Mouse (Mus musculus): ENCODE results near the gene Gm7903. TPM values are rescaled to one million over a fixed set of nuclear protein-coding genes. Genes with fewer than 3 reads are reported as not detected.
"Not testable (repeated sequence)": the region's sequence is repeated elsewhere in the genome, so short reads cannot be mapped to it uniquely, and the experiment has no call there.

Gene Gm7903
- polyA plus RNA-seq (2015; fragmentation: Nextera tagmentation; extraction: Ambion mirVana): not detected in 2 replicates

DNA sequence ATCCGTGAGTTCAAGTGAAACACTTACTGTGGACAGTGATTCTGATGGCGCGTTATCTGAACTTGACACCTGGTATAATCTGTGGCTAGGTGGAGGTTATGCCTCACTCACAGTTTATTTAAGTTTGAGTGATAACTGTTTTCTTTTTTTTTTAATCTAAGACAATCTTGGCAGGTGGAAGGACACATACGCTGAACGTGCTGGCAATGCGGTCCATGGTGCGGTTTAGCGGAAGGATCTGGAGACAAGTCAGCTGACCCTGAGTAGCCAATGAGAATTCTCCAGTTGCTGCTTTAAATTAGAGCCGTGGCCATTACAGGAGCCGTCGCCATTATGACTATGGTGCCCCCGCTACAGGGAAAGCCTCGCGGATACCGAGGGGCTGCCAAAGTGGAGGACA, at the start of gene Gm7903:
Gm7903 (plus strand) TSS at position 301 of the 400 bp plus-strand sequence.
- not testable (repeated sequence) for ATAC-seq (ENCODE audit: insufficient number of reproducible peaks, low FRiP score, low TSS enrichment, low read depth); H3K4me1 ChIP-seq; H3K9ac ChIP-seq; H3K36me3 ChIP-seq; H3K4me2 ChIP-seq (replicated peaks); H3K4me3 ChIP-seq (replicated peaks); H3K27ac ChIP-seq (replicated peaks); H3K9me3 ChIP-seq (replicated peaks); H3K27me3 ChIP-seq
- WGBS: no CpG with 5 or more reads among the region's 15 CpGs

DNA sequence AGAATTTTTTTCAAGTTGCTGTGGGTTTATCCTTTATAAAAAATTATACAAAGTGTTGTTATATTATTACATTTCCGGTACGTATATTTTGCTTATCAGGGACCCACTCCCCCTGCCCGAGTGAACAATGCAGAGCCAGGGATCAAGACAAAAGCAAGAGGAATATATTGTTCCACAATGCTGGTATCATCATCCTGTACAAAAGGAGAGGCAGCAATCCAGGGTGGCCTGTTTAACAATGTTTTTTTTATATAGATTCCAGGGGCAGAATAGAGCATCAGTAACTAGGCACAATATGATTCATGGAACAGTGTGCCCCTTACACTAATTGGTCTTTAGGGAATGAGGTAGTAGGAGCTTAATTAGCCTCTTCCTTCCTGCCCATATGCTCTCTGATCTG, 30.1 kb upstream of the Gm7903 start:
- not testable (repeated sequence) for H3K27ac ChIP-seq (replicated peaks); H3K4me3 ChIP-seq (replicated peaks); H3K9ac ChIP-seq; H3K27me3 ChIP-seq; H3K4me2 ChIP-seq (replicated peaks); H3K4me1 ChIP-seq; H3K9me3 ChIP-seq (replicated peaks); ATAC-seq (ENCODE audit: insufficient number of reproducible peaks, low FRiP score, low TSS enrichment, low read depth); H3K36me3 ChIP-seq
- no CpG with 5 or more reads among the region's 3 CpGs for WGBS

DNA sequence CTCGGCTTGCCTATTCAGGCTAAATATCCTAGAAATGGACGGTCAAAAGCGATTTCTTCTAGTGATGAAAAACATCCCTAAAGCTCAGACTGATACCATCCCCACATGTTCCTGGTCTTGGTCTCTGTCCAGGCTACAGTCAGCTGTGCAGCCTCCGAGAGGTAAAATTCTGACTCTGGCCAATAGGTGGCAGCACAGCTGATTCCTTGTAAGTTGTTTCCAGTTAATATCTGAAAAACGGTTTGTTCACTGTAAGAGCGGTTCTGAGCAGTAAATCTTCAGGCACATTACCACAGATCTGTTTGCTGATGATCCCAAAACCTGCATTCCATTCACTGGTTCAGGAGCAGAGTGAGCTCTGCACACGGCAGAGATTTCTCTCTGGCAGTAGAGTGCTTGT, 12.4 kb upstream of the Gm7903 start:
- H3K36me3 ChIP-seq; ATAC-seq (ENCODE audit: insufficient number of reproducible peaks, low FRiP score, low TSS enrichment, low read depth); H3K27ac ChIP-seq (replicated peaks); H3K4me1 ChIP-seq; H3K27me3 ChIP-seq; H3K9me3 ChIP-seq (replicated peaks); H3K4me3 ChIP-seq (replicated peaks); H3K9ac ChIP-seq; H3K4me2 ChIP-seq (replicated peaks): not testable (repeated sequence)
- WGBS: 25% methylated on average over 4 of the region's 7 CpGs

DNA sequence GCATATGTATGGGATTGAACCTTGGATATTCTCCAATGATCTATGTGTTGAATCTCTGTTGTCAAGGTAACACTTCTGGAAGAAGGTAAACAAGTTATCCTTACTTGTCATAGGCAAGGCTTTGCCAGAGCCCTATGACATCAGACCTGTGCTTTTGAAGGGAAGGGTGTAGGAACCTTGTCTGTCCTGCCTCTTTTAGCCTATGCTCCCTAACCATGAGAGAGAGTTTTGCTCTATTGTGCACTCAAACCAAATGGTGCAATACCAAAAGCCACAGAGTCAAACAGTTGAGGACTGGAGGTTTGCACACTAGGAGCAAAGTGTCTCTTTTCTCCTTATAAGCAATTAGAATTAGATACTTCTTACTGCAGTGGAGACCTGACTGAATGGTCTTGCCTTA, 11.8 kb upstream of the Gm7903 start:
- H3K4me3 ChIP-seq (replicated peaks); ATAC-seq (ENCODE audit: insufficient number of reproducible peaks, low FRiP score, low TSS enrichment, low read depth); H3K36me3 ChIP-seq; H3K4me2 ChIP-seq (replicated peaks); H3K27ac ChIP-seq (replicated peaks); H3K4me1 ChIP-seq; H3K9me3 ChIP-seq (replicated peaks); H3K27me3 ChIP-seq; H3K9ac ChIP-seq: not testable (repeated sequence)

DNA sequence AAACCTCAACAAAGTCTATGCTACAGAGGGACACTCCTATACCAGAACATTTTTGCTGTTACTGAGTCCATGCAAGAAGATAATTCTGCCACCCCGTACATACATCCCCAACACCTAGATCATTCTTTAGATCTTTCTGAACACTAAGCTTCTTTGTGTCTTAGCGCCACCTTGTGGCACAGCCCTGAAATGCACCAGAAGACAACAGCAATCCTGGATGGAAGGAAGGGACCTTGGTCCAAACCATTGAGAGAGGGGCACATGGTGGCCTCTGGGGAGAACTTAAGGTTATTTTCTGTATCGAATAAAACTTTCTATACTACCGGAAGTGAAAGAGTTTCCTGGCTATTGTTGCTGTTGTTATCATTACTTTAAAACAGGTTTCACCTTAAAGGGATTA, 11.2 kb upstream of the Gm7903 start:
- H3K27ac ChIP-seq (replicated peaks); H3K4me1 ChIP-seq; H3K4me3 ChIP-seq (replicated peaks); H3K36me3 ChIP-seq; H3K9ac ChIP-seq; H3K9me3 ChIP-seq (replicated peaks); H3K27me3 ChIP-seq; H3K4me2 ChIP-seq (replicated peaks); ATAC-seq (ENCODE audit: insufficient number of reproducible peaks, low FRiP score, low TSS enrichment, low read depth): not testable (repeated sequence)
- no CpG with 5 or more reads among the region's 4 CpGs for WGBS

DNA sequence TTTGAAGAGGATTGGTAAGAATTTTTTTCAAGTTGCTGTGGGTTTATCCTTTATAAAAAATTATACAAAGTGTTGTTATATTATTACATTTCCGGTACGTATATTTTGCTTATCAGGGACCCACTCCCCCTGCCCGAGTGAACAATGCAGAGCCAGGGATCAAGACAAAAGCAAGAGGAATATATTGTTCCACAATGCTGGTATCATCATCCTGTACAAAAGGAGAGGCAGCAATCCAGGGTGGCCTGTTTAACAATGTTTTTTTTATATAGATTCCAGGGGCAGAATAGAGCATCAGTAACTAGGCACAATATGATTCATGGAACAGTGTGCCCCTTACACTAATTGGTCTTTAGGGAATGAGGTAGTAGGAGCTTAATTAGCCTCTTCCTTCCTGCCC, 30.5 kb downstream of the Gm7903 start:
- not testable (repeated sequence) for H3K9ac ChIP-seq; H3K27ac ChIP-seq (replicated peaks); H3K4me2 ChIP-seq (replicated peaks); ATAC-seq (ENCODE audit: insufficient number of reproducible peaks, low FRiP score, low TSS enrichment, low read depth); H3K36me3 ChIP-seq; H3K4me3 ChIP-seq (replicated peaks); H3K9me3 ChIP-seq (replicated peaks); H3K4me1 ChIP-seq; H3K27me3 ChIP-seq
- WGBS: no CpG with 5 or more reads among the region's 3 CpGs

DNA sequence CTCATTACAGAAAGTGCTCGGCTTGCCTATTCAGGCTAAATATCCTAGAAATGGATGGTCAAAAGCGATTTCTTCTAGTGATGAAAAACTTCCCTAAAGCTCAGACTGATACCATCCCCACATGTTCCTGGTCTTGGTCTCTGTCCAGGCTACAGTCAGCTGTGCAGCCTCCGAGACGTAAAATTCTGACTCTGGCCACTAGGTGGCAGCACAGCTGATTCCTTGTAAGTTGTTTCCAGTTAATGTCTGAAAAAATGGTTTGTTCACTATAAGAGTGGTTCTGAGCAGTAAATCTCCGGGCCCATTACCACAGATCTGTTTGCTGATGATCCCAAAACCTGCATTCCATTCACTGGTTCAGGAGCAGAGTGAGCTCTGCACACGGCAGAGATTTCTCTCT, 48.3 kb downstream of the Gm7903 start:
- ATAC-seq (ENCODE audit: insufficient number of reproducible peaks, low FRiP score, low TSS enrichment, low read depth); H3K9ac ChIP-seq; H3K27me3 ChIP-seq; H3K27ac ChIP-seq (replicated peaks); H3K9me3 ChIP-seq (replicated peaks); H3K4me1 ChIP-seq; H3K36me3 ChIP-seq; H3K4me2 ChIP-seq (replicated peaks); H3K4me3 ChIP-seq (replicated peaks): not testable (repeated sequence)
- WGBS: no CpG with 5 or more reads among the region's 6 CpGs

DNA sequence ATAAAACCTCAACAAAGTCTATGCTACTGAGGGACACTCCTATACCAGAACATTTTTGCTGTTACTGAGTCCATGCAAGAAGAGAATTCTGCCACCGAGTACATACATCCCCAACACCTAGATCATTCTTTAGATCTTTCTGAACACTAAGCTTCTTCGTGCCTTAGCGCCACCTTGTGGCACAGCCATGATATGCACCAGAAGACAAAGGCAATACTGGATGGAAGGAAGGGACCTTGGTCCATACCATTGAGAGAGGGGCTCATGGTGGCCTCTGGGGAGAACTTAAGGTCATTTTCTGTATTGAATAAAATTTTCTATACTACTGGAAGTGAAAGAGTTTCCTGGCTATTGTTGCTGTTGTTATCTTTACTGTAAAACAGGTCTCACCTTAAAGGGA, 49.5 kb downstream of the Gm7903 start:
- not testable (repeated sequence) for ATAC-seq (ENCODE audit: insufficient number of reproducible peaks, low FRiP score, low TSS enrichment, low read depth); H3K4me1 ChIP-seq; H3K9me3 ChIP-seq (replicated peaks); H3K27ac ChIP-seq (replicated peaks); H3K4me2 ChIP-seq (replicated peaks); H3K36me3 ChIP-seq; H3K9ac ChIP-seq; H3K27me3 ChIP-seq; H3K4me3 ChIP-seq (replicated peaks)
- WGBS: no CpG with 5 or more reads among the region's 3 CpGs

Other genes with a start within 250 kb of the Gm7903 start
- 9.1 and 15.7 TPM in 2 replicates for gene Tceal6, start 223.1 kb upstream of the Gm7903 start, polyA plus RNA-seq (2015; fragmentation: Nextera tagmentation; extraction: Ambion mirVana)
- gene Pramel3, start 131.5 kb upstream of the Gm7903 start, polyA plus RNA-seq (2015; fragmentation: Nextera tagmentation; extraction: Ambion mirVana): 0.07 TPM in 1 of 2 replicates, not detected in the other
- gene Gm5128, start 60.6 kb upstream of the Gm7903 start, polyA plus RNA-seq (2015; fragmentation: Nextera tagmentation; extraction: Ambion mirVana): not detected in 2 replicates
- gene AV320801, start 60.8 kb downstream of the Gm7903 start, polyA plus RNA-seq (2015; fragmentation: Nextera tagmentation; extraction: Ambion mirVana): 0.17 TPM in 1 of 2 replicates, not detected in the other
- 0.13 TPM in 1 of 2 replicates, not detected in the other for gene Nxf7, start 164.9 kb downstream of the Gm7903 start, polyA plus RNA-seq (2015; fragmentation: Nextera tagmentation; extraction: Ambion mirVana)
- 0.31 and 0.54 TPM in 2 replicates for gene Prame, start 193.9 kb downstream of the Gm7903 start, polyA plus RNA-seq (2015; fragmentation: Nextera tagmentation; extraction: Ambion mirVana)